Mouse (Mus musculus) heart, postnatal 25 days (tissue): ENCODE data around the gene Mospd2. TPM values are rescaled to one million over a fixed set of nuclear protein-coding genes. Genes with fewer than 3 reads are reported as not detected.
A peak's percentile ranks its signal among the peaks of the same experiment; 100 is the strongest.

Experiments used
- DNase-seq: peaks from one replicate; pipeline ENCODE4 v3.0.0; 2022; ENCODE audit warnings: low spot score
- intact Hi-C: fragments of 180-260 bp; cut with DNase I; formaldehyde crosslinking; loops from one replicate; pipeline ENCODE4 v1.15.1; 2025
- total RNA-seq, 2 experiments: library from RNA; stranded (reverse); gene quantifications; 2 replicates each; pipeline ENCODE4 v1.2.3; 2021

Gene Mospd2
- 10 to 100 TPM; 13.3 to 13.4 TPM for total RNA-seq

- intact Hi-C loops, result no loop called here
- peak; percentile 89 for DNase-seq
Observed at GRCm38 (mm10) chrX:164980193-164980775, at the start of gene Mospd2, which contains the start of gene Fancb. Mospd2 (minus strand) TSS chrX:164980375. Fancb (plus strand) TSS chrX:164980592.

- DNase-seq, result no peak
- intact Hi-C loops, result no loop called here
Observed at GRCm38 (mm10) chrX:165004779-165005324, 24.7 kb upstream of the Mospd2 start, which contains the start of gene Gm17604. Gm17604 (minus strand) TSS chrX:165004829.

DNA sequence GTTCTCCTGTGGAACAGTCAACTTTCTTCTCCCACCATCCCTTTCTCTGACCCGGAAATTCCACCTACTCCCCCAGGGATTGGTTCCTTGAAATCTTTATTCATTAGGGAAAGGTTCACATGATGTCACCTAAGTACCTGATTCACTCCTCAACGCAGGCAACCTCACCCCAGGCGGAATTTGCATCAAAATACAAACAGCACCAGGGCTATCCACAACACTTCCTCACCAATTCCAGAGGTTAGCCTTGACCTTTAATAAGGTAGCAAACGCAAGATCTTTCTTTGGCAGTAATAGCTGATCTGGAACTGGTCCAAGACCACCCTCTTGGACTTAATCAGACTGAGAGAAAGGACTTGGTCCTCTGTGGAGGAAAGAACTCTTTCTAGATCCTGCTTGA is 23.0 kb upstream of the Mospd2 start:
- DNase-seq, result no peak
- intact Hi-C loops, result no loop called here

DNA sequence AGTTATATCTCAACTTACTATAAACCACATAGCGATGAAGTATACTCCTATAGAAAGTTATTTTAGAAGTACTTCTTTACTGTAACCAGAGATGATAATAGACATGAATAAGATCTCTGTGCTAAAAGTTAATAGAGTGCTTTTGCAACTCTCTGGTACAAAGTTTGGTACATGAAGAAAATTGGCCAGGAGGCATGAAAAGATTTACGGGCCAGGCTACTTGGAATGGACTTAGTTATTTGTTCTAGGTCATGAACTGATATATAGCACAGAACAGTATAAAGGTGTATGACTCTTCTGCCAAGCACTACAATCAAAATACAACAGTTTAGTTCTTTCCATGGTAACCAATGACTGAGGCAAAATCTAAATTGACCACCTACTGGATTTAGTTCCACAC is 1.3 kb downstream of the Mospd2 start:
- DNase-seq, result no peak
- intact Hi-C loops, result no loop called here

- intact Hi-C loops, result no loop called here
- no peak for DNase-seq
Observed at GRCm38 (mm10) chrX:164971206-164971605, 9.0 kb downstream of the Mospd2 start.

- DNase-seq, result no peak
- intact Hi-C loops, result no loop called here
Observed at GRCm38 (mm10) chrX:164965750-164966448, 14.3 kb downstream of the Mospd2 start.

DNA sequence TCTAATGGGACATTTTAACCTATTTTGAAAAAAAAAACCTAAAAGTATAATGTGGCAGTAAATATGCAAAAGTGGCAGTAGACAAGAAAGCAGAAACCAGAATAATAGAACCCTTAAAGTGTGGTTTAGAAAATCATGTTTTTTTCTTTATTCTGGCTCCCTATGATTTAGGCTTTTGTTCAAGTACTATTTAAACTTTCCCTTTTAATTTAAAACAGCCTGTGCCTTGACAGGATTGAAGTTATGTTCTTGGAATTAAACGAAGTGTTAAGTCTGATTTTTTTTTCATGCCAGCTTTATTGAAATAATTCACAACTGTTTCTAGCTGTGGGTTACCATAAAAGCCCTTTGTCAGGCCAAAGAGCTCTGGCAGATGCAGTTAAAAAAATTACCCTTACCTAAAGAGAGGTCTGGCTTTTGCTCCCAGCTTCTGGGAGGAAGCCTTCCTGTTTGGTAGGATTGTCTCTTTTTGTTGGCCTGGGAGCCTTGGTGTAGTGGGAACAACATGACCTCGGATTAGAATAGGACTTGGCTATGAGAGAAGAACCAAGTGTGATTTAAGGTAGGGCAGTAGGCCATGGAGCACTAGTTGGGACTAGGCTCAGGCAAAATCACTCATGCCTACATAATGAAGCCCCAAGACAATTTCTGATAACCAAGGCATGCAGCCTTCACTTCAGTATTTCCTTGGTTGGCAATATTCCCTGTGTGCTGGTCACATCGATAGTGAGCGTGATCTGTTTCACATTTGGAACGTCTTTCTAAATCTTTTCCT is 27.4 kb downstream of the Mospd2 start:
- intact Hi-C loops, result no loop called here
- DNase-seq, result peak; percentile 4

DNA sequence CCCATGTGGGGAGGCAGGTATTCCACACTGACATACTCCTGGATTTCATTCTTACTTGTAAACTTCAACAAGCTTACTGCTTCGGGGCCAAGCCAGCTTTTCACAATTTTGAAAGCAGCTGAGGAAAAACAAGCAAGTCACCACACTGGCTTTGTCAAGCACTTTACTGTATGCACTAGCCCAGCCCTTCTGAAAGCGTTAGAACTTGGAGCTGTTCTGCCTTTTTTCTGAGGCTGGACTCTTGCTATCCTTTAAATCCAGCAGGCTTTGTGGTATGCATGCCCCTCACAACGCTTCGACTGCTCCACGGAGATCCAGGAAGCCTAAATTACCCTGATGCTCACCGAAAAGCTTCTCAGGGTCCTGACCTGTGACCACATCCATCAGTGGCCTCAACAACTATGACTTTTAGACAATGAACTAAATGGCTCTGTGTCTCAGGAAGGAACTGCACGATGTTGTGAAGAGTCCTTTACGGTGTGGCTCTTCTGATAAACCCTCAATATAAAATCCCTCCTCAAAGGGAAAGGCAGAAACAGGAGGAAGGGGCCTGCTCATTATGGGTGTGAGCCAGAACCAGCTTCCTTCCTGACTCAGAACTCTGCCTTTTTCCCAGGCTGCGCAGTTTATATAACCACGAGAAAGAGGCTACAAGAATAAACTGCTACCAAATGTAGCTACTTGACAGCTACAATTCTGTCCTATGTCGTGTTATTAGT is 28.2 kb downstream of the Mospd2 start:
- intact Hi-C loops, result no loop called here
- DNase-seq, result peak; percentile 8

GRCm38 (mm10) chrX:164941540-164941939 is 38.6 kb downstream of the Mospd2 start:
- no peak for DNase-seq

DNA sequence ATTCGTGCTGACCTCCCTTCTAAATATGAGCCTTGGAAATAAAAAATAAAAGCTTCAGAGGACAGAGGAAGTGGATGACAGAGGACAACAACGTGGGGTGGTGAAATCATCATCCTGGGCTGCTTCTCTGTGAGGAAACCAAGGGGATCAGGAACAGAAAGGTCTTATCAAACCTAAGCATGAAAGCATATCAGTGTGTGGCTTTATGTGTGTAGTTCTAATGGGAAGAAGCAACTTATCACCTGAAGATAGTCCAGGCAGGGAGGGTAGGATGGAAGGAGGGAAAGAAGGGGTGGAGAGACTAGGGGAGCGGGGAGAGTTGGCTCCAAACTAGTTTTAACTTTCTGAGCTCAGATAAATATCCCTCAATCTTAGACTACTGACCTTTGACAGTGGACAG is 67.2 kb downstream of the Mospd2 start:
- DNase-seq, result no peak
- intact Hi-C loops, result no loop called here

More at GRCm38 (mm10) chrX:164941540-164941939, 38.6 kb downstream of the Mospd2 start:
- intact Hi-C loops, result no loop called here

GRCm38 (mm10) chrX:164912186-164912585 is 68.0 kb downstream of the Mospd2 start:
- DNase-seq, result no peak
- intact Hi-C loops, result no loop called here

DNA sequence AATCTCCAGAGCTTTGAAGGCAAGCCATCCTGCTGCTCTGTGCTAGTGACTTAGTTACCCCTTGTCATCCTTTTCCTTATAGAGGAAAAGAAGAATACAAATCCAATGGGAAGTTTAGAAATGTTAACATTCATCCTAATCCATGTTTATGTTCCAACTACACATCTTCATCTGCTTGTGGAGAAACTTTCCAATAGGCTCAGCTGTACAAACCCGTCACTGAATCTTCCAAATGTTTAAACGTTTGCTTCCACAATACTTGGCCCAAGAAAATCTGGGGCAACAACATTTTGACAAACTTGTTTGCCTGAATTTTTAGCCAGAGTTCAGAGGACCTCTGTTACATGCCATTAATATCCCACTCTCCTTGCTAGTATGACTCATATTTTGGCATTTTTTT is 78.3 kb downstream of the Mospd2 start:
- intact Hi-C loops, result no loop called here
- DNase-seq, result no peak

DNA sequence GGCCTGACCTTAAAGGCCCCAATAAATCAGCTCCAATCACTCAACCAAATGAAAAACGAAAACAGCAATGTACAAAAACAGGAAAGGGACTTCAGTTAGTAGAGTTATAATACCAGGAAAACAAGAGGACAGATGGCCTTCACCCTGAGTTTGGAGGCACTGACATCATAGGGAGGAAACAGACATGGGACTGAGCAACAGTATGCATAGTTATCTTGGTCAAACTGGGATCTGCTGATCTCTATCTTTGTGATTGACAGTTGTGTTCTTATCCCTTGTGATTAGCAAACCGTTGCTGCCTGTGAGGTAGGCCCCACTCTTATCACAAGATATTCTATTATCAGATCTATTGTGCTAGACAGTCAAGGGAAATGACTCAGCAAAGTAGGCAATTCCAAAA is 80.4 kb downstream of the Mospd2 start:
- no peak for DNase-seq
- intact Hi-C loops, result no loop called here

- intact Hi-C loops, result no loop called here
- no peak for DNase-seq
Observed at GRCm38 (mm10) chrX:164886260-164886659, 93.9 kb downstream of the Mospd2 start.

Other genes starting within 250 kb of the Mospd2 start
- gene Fancb, start 217 bp upstream of the Mospd2 start, total RNA-seq, result under 1 TPM; 0.44 to 0.92 TPM
- gene Gm17604, start 24.5 kb upstream of the Mospd2 start, total RNA-seq, result not detected